Mouse (Mus musculus) embryonic facial prominence, embryonic 11.5 days (tissue): Measurements from ENCODE around the gene Gtf2ird2. TPM values are rescaled to one million over a fixed set of nuclear protein-coding genes. Genes with fewer than 3 reads are reported as not detected.

Source experiments
- ATAC-seq: fragments of 200-750 bp; cut with Nextera tagmentation; replicated peaks from 2 replicates; pipeline ENCODE4 v1.8.0; 2017; ENCODE audit warnings: low read depth; ENCODE audit not compliant: insufficient number of reproducible peaks, low FRiP score, low TSS enrichment
- DNase-seq: peaks from one replicate; pipeline ENCODE4 v3.0.0-alpha.2; 2015; ENCODE audit warnings: low spot score
- H3K27ac ChIP-seq: fragments of 300-500 bp; sonication (generic); replicated peaks from 2 replicates; pipeline ENCODE4 v1.5.1; 2014; ENCODE audit warnings: mild to moderate bottlenecking, low read depth, low read length, control low read depth
- H3K27me3 ChIP-seq: fragments of 300-500 bp; sonication (generic); 2 replicates; pipeline ENCODE4 v1.6.1; 2014; ENCODE audit warnings: mild to moderate bottlenecking, low read length, moderate library complexity, mixed read lengths; ENCODE audit not compliant: control insufficient read depth, insufficient read depth
- H3K36me3 ChIP-seq: fragments of 300-500 bp; sonication (generic); replicated peaks from 2 replicates; pipeline ENCODE4 v1.6.1; 2014; ENCODE audit warnings: low read depth, mild to moderate bottlenecking, low read length, moderate library complexity, mixed read lengths; ENCODE audit not compliant: control insufficient read depth, insufficient read depth
- H3K4me1 ChIP-seq: fragments of 300-500 bp; sonication (generic); 2 replicates; pipeline ENCODE4 v1.6.1; 2014; ENCODE audit warnings: low read length, mixed read lengths; ENCODE audit not compliant: control insufficient read depth, insufficient read depth
- H3K4me2 ChIP-seq: fragments of 300-500 bp; sonication (generic); 2 replicates; pipeline ENCODE4 v1.6.1; 2014; ENCODE audit warnings: low read depth, mild to moderate bottlenecking, control low read depth, low read length, moderate library complexity
- H3K4me3 ChIP-seq: fragments of 300-500 bp; sonication (generic); 2 replicates; pipeline ENCODE4 v1.5.1; 2014; ENCODE audit warnings: low read depth, low read length, control low read depth
- H3K9ac ChIP-seq: fragments of 300-500 bp; sonication (generic); replicated peaks from 2 replicates; pipeline ENCODE4 v1.6.1; 2014; ENCODE audit warnings: mild to moderate bottlenecking, control low read depth, low read length
- H3K9me3 ChIP-seq: fragments of 300-500 bp; sonication (generic); replicated peaks from 2 replicates; pipeline ENCODE4 v1.6.1; 2016; ENCODE audit warnings: mild to moderate bottlenecking, low read length, inconsistent platforms, mixed read lengths; ENCODE audit not compliant: control insufficient read depth
- WGBS: fragments of 180-500 bp; shearing (Covaris S2); extraction: QIAGEN DNeasy Blood & Tissue Kit; methylation state at CpG from one replicate; pipeline ENCODE4 v1.1.7; 2014; 5-methylcytosine and 5-hydroxymethylcytosine counted together
- polyA plus RNA-seq: library from polyadenylated mRNA; unstranded; fragments of >200 nt; fragmentation: Nextera tagmentation; extraction: Ambion mirVana; gene quantifications from 2 replicates; pipeline ENCODE4 v1.2.1, GENCODE M21; 2014

Gtf2ird2 gene
- polyA plus RNA-seq, 1 experiment from 2014 or later = 5.4 TPM

- no peaks in the 10 kb centered on the region for H3K4me1 ChIP-seq
- DNase-seq = no peak
- ATAC-seq = no peak
- H3K4me3 ChIP-seq = no peak overlapping the region
- 86% methylated on average over 8 of the region's 8 CpGs for WGBS
- H3K27ac ChIP-seq = no peak overlapping the region
- peaks cover 35% of the 10 kb centered on the region for H3K36me3 ChIP-seq
- H3K27me3 ChIP-seq = no peaks in the 10 kb centered on the region
- H3K9ac ChIP-seq = no peak overlapping the region
- no peak overlapping the region for H3K4me2 ChIP-seq
- H3K9me3 ChIP-seq = no peaks in the 10 kb centered on the region
Observed at GRCm38 (mm10) chr5:134273761-134274160, 89.9 kb downstream of the Gtf2ird2 start.

Other genes starting within 250 kb of the Gtf2ird2 start
- gene Castor2, start 84.3 kb upstream of the Gtf2ird2 start, polyA plus RNA-seq = 8.4 and 9.2 TPM in 2 replicates
- 28.0 and 31.7 TPM in 2 replicates for gene Rcc1l, start 7.2 kb upstream of the Gtf2ird2 start, polyA plus RNA-seq
- gene Ncf1, start 45.6 kb downstream of the Gtf2ird2 start, polyA plus RNA-seq = 2.1 and 2.5 TPM in 2 replicates
- 186 and 193 TPM in 2 replicates for gene Gtf2i, start 130.7 kb downstream of the Gtf2ird2 start, polyA plus RNA-seq